ENCODE assay signal across 8 mouse cellular contexts in genomic region chr4:86749361-86749841, GRCm38 (mm10). TPM values are rescaled to one million over a fixed set of nuclear protein-coding genes. Genes with fewer than 3 reads are reported as not detected.
A peak's percentile ranks its signal among the peaks of the same experiment; 100 is the strongest.
DNase-seq lines count a peak whose midpoint lies in the region; ATAC-seq and TF ChIP-seq lines count a peak whose summit lies in the region.

No protein-coding gene starts in this region.

- intact Hi-C loops in left cerebral cortex, postnatal 25 days (cut with DNase I), result loop anchor here (5.0 kb wide), 1 partner anchor 137 kb away; the partner anchor contains the start of gene Haus6
- intact Hi-C loops in gastrocnemius, postnatal 36 days (cut with DNase I), result loop anchor here (5.0 kb wide), 1 partner anchor 97 kb away; no protein-coding TSS in a partner anchor

- in situ Hi-C loops in CH12.LX (cut with MboI; ENCODE audit: low pct_ligation_motif_present, low pct_unique_long_range_greater_than_20kb, low sequenced_read_pairs), result no loop called here

- peaks cover 1% of the 10 kb centered on the region for H3K27me3 ChIP-seq in CH12.LX (replicated peaks)
- no peaks in the 10 kb centered on the region for H3K27me3 ChIP-seq in heart, embryonic 13.5 days (replicated peaks)
- H3K27me3 ChIP-seq in midbrain, embryonic 11.5 days (ENCODE audit: control insufficient read depth, insufficient read depth, low read length), result no peaks in the 10 kb centered on the region

- H3K36me3 ChIP-seq in CH12.LX (replicated peaks in 1 of 2; ENCODE audit: control insufficient read depth in 1 of 2, insufficient read depth in 1 of 2, low read length in 1 of 2), result no peaks in the 10 kb centered on the region
- no peaks in the 10 kb centered on the region for H3K36me3 ChIP-seq in heart, embryonic 13.5 days
- H3K36me3 ChIP-seq in midbrain, embryonic 11.5 days (ENCODE audit: control insufficient read depth, insufficient read depth, low read length), result no peaks in the 10 kb centered on the region

- H3K4me2 ChIP-seq in CH12.LX (ENCODE audit: insufficient read depth, low read depth, poor library complexity, severe bottlenecking), result peak overlapping the region; percentile 96
- H3K4me2 ChIP-seq in heart, embryonic 13.5 days, result peak overlapping the region; percentile 94
- H3K4me2 ChIP-seq in midbrain, embryonic 11.5 days, result peak overlapping the region; percentile 84

- H3K4me3 ChIP-seq in CH12.LX (replicated peaks in 1 of 3; ENCODE audit: low read depth in 2 of 3, low read length in 2 of 3, poor library complexity in 1 of 3), result peak overlapping the region; percentile 75 to 97 (median 91)
- peak overlapping the region; percentile 100 for H3K4me3 ChIP-seq in heart, embryonic 13.5 days
- peak overlapping the region; percentile 96 for H3K4me3 ChIP-seq in midbrain, embryonic 11.5 days (ENCODE audit: low read depth, low read length)

- DNase-seq in 3T3-L1 (ENCODE audit: low read depth, low spot score), result peak; percentile 27
- DNase-seq in CH12.LX (ENCODE audit: extremely low read depth), result no peak
- peak; percentile 57 for DNase-seq in embryo, embryonic 10.5 days (ENCODE audit: low spot score)
- DNase-seq in left cerebral cortex, postnatal 25 days (ENCODE audit: low spot score in 2 of 2), result peak; percentile 13 to 78
- no peak for DNase-seq in midbrain, embryonic 11.5 days (ENCODE audit: low spot score, missing footprints)
- DNase-seq in telencephalon, adult 2 months (ENCODE audit: low read depth, low spot score), result peak; percentile 40
- no peak for DNase-seq in gastrocnemius, postnatal 36 days

- 2% methylated on average over 13 of the region's 13 CpGs for WGBS in heart, embryonic 13.5 days
- under 1% methylated on average over 13 of the region's 13 CpGs for WGBS in midbrain, embryonic 11.5 days

- H3K27ac ChIP-seq in CH12.LX (ENCODE audit: insufficient read depth, low read depth), result no peak overlapping the region
- peak overlapping the region; percentile 91 for H3K27ac ChIP-seq in heart, embryonic 13.5 days (replicated peaks)
- no peak overlapping the region for H3K27ac ChIP-seq in midbrain, embryonic 11.5 days (ENCODE audit: low read depth, low read length)

- no peak for TF ChIP-seq EP300 in CH12.LX (IDR thresholded peaks at IDR 0.05; ENCODE audit: low read length)

- no peak for TF ChIP-seq POLR2A in CH12.LX (IDR thresholded peaks at IDR 0.05; ENCODE audit: low read depth, low read length)

- peak overlapping the region; percentile 94 for H3K9ac ChIP-seq in CH12.LX (ENCODE audit: insufficient read depth, low read depth)
- peak overlapping the region; percentile 98 for H3K9ac ChIP-seq in heart, embryonic 13.5 days
- H3K9ac ChIP-seq in midbrain, embryonic 11.5 days (ENCODE audit: low read length), result peak overlapping the region; percentile 93

- peaks cover 2 to 6% of the 10 kb centered on the region in 2 experiments; a peak in 2 of 4 replicates for H3K4me1 ChIP-seq in CH12.LX (ENCODE audit: control insufficient read depth in 1 of 2, insufficient read depth in 2 of 2)
- peaks cover 25% of the 10 kb centered on the region for H3K4me1 ChIP-seq in heart, embryonic 13.5 days
- peaks cover 6% of the 10 kb centered on the region for H3K4me1 ChIP-seq in midbrain, embryonic 11.5 days (ENCODE audit: control insufficient read depth, insufficient read depth, low read length)

- dilution Hi-C loops in CH12.LX (cut with MboI; ENCODE audit: extremely low pct_ligation_motif_present, extremely low pct_unique_long_range_greater_than_20kb, low sequenced_read_pairs), result no loop called here

- H3K9me3 ChIP-seq in CH12.LX (replicated peaks; ENCODE audit: low read length), result no peaks in the 10 kb centered on the region
- no peaks in the 10 kb centered on the region for H3K9me3 ChIP-seq in heart, embryonic 13.5 days
- no peaks in the 10 kb centered on the region for H3K9me3 ChIP-seq in midbrain, embryonic 11.5 days (ENCODE audit: control insufficient read depth, low read length)

- no peak for TF ChIP-seq CTCF in CH12.LX (conservative IDR thresholded peaks at IDR 0.05 in 1 of 2, IDR thresholded peaks at IDR 0.05 in 1 of 2; ENCODE audit: low read depth in 2 of 2, low read length in 2 of 2)

- H3K79me2 ChIP-seq in CH12.LX (replicated peaks; ENCODE audit: control insufficient read depth, extremely low read depth, insufficient read depth, poor library complexity, severe bottlenecking), result 0 out of 2 replicates have a peak, but pooled peaks cover 2% of the 10 kb centered on the region

- no peak for TF ChIP-seq RAD21 in CH12.LX (IDR thresholded peaks at IDR 0.05; ENCODE audit: low read depth, low read length)

- no peak for ATAC-seq in heart, embryonic 13.5 days (ENCODE audit: extremely low read depth, insufficient number of reproducible peaks, low FRiP score, low TSS enrichment)
- ATAC-seq in midbrain, embryonic 11.5 days (ENCODE audit: low FRiP score), result no peak

TF ChIP-seq in CH12.LX, 34 proteins besides CTCF, POLR2A, EP300 and RAD21:
- TF ChIP-seq HCFC1 (IDR thresholded peaks at IDR 0.05; ENCODE audit: low read depth, low read length) (no peak), UBTF (IDR thresholded peaks at IDR 0.05; ENCODE audit: low read depth, low read length) (no peak), MEF2A (IDR thresholded peaks at IDR 0.05; ENCODE audit: borderline replicate concordance, low read depth, low read length) (no peak), ZNF384 (IDR thresholded peaks at IDR 0.05; ENCODE audit: low read depth, low read length) (no peak), CHD1 (IDR thresholded peaks at IDR 0.05; ENCODE audit: low read depth, low read length) (no peak), E2F4 (IDR thresholded peaks at IDR 0.05; ENCODE audit: insufficient replicate concordance, low read depth, low read length) (no peak), POLR2AphosphoS2 (IDR thresholded peaks at IDR 0.05; ENCODE audit: low read depth, low read length) (no peak), SMC3 (IDR thresholded peaks at IDR 0.05; ENCODE audit: low read depth, low read length) (no peak), MAX (IDR thresholded peaks at IDR 0.05; ENCODE audit: low read length) (no peak), TCF12 (IDR thresholded peaks at IDR 0.05; ENCODE audit: low read depth, low read length) (no peak), BHLHE40 (IDR thresholded peaks at IDR 0.05; ENCODE audit: low read depth, low read length) (no peak), PAX5 (IDR thresholded peaks at IDR 0.05; ENCODE audit: low read length) (no peak), IRF4 (IDR thresholded peaks at IDR 0.05; ENCODE audit: low read depth, low read length) (no peak), ZMIZ1 (IDR thresholded peaks at IDR 0.05; ENCODE audit: low read depth, low read length) (no peak), NELFE (IDR thresholded peaks at IDR 0.05; ENCODE audit: low read depth, low read length) (no peak), MXI1 (IDR thresholded peaks at IDR 0.05; ENCODE audit: low read depth, low read length) (no peak)

RNA-seq across cellular contexts. Expression of gene Dennd4c, which starts 1.0 kb away (rescaled TPM):
- 4.2 and 4.4 TPM in 2 replicates for total RNA-seq in CH12.LX (2012; rRNA removed)
- 4.0 and 4.9 TPM in 2 replicates for total RNA-seq in CH12.LX (2014; rRNA removed)
- 3.5 and 4.6 TPM in 2 replicates for polyA plus RNA-seq in CH12.LX (2012; ENCODE audit: insufficient read length, low read depth)
- 3.3 and 4.1 TPM in 2 replicates for polyA plus RNA-seq in heart, embryonic 13.5 days (2015; fragmentation: Nextera tagmentation; extraction: Ambion mirVana)
- 10 to 100 TPM in 1 of 2 experiments, 1 to 10 TPM in 1; 8.8 to 11.3 TPM for total RNA-seq in left cerebral cortex, postnatal 25 days (2021)
- polyA plus RNA-seq in midbrain, embryonic 11.5 days (2014; fragmentation: Nextera tagmentation; extraction: Ambion mirVana), result 4.9 and 5.0 TPM in 2 replicates
- 10 to 100 TPM; 22.3 to 27.1 TPM for total RNA-seq in gastrocnemius, postnatal 36 days (2021)

Comparison
In these comparisons a context has a peak if more than half of its experiments do, and no peak if none do; other contexts are left out.
1. DNase-seq: peak in 3T3-L1 (single experiment), embryo, embryonic 10.5 days (single experiment), left cerebral cortex, postnatal 25 days (2 of 2) and telencephalon, adult 2 months (single experiment); none in CH12.LX (single experiment), midbrain, embryonic 11.5 days (single experiment) and gastrocnemius, postnatal 36 days (0 of 2).
2. Peak in every context shown above with its lines, with median percentiles within 50 percentile points of each other: H3K4me2 ChIP-seq, H3K4me3 ChIP-seq and H3K9ac ChIP-seq.